Mouse (Mus musculus): Measurements from ENCODE around the gene Gm9268.
"Not testable (repeated sequence)": the region's sequence is repeated elsewhere in the genome, so short reads cannot be mapped to it uniquely, and the experiment has no call there.

Gene Gm9268

GRCm38 (mm10) chr7:43018465-43018864 is at the start of gene Gm9268:
Gene Gm9268 (plus strand): TSS chr7:43018765.
- in situ Hi-C loops (cut with MboI, MseI) = not testable (repeated sequence)

- in situ Hi-C loops (cut with MboI, MseI) = no loop called here
Observed at GRCm38 (mm10) chr7:42980098-42980497, 38.5 kb upstream of the Gm9268 start.

GRCm38 (mm10) chr7:42980739-42981138 is 37.8 kb upstream of the Gm9268 start:
- in situ Hi-C loops (cut with MboI, MseI) = no loop called here

GRCm38 (mm10) chr7:43077831-43078230 is 59.3 kb downstream of the Gm9268 start:
- in situ Hi-C loops (cut with MboI, MseI) = no loop called here

Measured in regulatory T cell (primary cell).